Mouse (Mus musculus): ENCODE measurements at regions not wholly inside any gene's neighbourhood (a gene's known extent, or its start where the extent isn't known, plus 50 kb on each side); places are given as distances from the start of the nearest gene placed in this dataset.

DNA sequence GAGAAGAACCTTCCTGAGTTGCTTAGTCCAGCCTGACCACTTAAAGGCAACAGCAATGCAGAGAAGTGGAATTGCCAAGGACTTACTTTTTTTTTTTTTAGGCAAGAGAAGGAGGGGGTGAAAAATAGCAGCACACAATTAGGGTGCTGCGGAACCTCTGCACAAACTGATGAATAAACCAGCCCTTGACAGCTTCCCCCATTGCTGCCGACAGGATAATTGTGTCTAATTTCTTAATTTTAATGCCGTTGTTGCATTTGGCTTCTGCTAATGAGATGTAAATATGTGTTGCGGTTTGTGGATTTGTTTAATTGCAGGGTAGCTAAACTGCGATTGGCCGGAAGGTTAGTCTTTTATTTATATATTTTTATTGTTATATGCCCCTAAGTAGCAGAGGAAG lies 157.5 kb upstream of the B3gat1 start:
- DNase-seq (ENCODE audit: extremely low spot score): no peak

DNA sequence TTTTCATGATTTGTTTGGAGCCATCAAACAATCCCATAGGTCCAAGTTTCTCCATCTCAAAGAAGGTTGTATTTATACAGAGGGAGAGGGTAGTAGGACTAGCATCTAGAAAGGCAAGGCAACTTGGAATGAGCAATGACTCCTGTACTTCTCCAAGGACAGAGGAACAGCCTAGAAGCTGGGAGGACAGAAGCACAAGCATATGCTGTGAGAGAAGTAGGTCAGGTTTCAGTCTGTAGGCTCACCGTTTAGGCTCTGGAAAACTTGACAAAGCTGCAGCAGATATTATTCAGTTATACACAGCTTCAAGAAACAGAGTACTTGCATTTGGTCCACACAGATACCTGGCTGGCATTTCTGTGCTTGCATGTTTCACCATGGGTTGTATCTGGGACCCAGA lies 131.5 kb upstream of the B3gat1 start:
- DNase-seq (ENCODE audit: extremely low spot score): no peak

- no peak for DNase-seq (ENCODE audit: extremely low spot score)
Measured at GRCm38 (mm10) chr9:26604552-26604951, 129.0 kb upstream of the B3gat1 start.

DNA sequence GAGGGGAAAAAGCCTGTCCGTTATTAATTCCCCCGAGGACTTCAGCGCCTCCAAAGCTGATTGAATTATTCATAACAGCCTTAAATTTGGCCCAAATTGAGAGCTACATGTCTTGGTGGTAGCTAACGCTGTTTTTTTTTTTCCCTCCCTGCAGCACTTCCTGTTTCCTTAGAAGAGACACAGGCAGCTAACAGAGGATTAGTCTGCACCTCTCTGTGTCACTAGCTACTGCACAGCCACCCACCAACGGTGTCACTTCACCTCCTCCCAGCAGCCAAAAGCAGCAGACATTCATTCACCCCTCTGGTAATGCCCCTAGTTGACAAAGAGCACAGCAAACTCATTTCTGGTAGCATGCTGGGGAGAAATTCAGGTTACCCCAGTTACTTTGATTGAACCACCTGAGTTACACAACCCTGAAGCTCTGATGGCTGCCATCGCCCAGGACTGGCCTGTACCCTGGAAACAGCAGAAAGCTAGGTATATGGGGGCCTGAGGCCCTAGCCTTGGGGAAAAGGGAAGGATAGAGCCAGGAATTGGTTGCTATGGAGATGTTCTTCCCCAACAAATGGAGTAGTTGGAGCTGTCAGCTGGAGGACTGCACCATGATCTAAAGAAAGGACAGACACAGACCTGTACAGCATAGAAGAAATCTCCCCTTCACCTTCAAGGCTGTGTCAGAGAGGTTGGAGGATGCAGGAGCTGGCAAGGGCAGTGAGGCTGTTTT lies 121.7 kb upstream of the B3gat1 start:
- no peak for DNase-seq (ENCODE audit: extremely low spot score)

DNA sequence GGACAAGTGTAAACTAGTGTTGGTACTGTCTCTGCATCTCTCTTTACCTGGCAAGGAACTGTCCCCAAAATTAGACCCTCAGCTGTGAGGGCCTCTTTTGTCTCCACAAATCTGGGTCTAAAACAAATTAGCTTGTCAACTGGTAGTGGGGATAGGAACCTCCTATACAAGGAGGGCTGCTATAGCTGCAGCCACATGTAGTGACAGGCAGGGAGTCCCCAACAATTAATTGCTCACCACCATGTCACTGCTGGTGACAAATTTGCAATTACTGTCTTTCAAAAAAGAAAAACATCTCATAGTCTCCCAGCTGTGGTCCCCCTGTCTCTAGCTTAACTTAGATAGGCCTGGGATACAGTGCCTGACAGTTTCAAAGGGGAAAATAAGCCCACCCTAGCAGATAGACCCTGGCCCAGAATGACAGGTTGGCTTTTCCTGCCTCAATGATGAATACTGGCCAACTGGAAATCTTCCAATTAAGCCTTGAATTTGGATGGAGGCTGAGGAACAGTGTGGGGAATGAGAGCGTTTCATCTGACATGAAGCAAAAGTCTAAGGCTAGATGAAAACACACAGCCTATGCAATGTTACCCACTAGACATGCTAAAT lies 110.6 kb upstream of the B3gat1 start:
- DNase-seq (ENCODE audit: extremely low spot score): no peak

GRCm38 (mm10) chr9:26625171-26625937 lies 108.2 kb upstream of the B3gat1 start:
- DNase-seq (ENCODE audit: extremely low spot score): no peak

GRCm38 (mm10) chr9:26632891-26633650 lies 100.5 kb upstream of the B3gat1 start:
- DNase-seq (ENCODE audit: extremely low spot score): no peak

DNA sequence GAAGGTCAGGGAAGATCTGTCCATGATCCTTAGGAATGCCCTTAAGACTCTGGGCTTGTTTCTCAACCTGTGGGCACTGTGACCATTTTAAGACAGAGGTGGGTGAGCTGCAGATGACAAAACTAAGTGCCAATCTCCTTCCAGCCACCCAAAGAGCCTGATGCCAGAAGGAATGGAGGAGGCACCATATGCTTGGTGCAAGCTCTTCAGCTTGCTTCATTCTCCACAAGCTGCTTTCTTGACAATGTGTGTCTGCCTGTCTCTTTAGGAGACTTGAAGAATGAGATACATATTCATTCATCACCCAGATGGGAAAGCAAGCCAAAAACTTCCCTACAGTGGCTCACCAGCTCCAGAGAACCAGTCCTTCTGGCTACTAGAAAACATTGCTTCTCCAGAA lies 98.3 kb upstream of the B3gat1 start:
- no peak for DNase-seq (ENCODE audit: extremely low spot score)

DNA sequence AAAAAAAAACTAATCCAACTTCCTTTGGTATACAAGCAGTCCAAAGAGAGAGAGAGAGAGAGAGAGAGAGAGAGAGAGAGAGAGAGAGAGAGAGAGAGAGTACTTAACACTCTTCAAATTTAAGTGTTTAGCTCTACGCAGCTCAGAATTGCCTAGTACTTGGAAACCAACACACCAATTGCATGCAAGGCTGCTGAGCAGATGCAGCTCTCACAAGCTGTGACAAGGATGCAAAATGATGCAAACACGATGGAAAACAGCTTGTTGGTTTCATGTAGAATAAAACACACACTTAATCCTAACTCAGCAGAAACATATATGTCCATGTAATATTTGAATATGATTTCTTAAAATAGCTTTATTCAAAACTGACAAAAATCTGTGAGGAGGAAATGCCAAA lies 94.9 kb upstream of the B3gat1 start:
- DNase-seq (ENCODE audit: extremely low spot score): no peak

DNA sequence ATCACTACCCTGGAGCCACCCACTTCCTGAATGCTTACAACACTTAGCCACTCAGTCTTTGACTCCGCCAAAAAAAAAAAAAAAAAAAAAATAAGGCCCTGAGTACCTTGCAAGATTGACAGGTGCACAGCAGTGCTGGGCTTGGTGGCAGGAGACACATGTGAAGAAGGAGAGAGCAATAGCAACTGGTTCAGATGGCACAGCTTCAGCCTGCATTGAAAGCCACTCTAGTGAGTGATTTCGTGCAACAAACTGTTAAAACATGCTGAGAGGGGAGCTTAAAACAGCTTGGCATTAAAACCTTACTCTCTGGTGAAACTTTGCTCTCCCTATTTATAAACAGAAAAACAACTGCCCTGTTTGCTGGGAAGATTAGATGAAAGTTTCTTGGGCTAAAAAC lies 91.2 kb upstream of the B3gat1 start:
- no peak for DNase-seq (ENCODE audit: extremely low spot score)

DNA sequence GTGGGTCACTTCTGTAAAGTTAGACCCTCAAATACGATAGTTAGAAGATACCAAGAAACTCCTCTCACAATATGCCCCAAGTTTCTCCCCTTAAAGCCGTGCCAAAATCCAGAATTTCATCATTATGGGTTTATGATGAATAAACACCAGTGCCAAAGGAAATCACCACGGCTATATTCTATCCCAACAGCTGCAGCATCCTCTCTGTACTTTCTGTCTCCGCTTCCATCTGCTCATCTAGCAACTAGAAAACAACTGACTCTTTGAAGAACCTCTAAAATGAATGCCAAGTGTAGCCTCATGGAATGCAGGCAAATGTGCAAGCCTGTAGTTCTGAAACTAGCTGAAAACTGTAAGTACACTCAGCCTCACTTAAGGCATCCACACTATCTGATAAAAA lies 90.7 kb upstream of the B3gat1 start:
- no peak for DNase-seq (ENCODE audit: extremely low spot score)

DNA sequence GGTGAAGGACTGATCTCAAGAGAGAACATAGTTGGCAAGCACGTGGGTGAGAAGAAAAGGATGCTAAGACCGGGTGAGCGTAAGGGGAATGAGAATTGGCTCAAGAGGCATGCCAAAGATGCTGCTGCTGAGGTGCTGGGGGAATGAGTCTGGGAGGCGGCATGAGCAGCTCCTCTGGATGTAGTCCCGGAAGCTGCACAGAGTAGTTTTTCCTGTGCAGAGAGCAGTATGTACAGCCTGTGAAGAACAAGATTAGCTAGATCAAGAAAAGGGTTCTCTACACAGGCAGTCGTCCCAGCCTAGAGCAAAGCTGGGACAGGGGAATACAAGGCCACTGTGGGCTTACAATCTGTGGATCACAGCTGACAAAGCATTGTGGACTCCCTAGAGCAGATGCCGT lies 84.0 kb upstream of the B3gat1 start:
- DNase-seq (ENCODE audit: extremely low spot score): no peak

- no peak for DNase-seq (ENCODE audit: extremely low spot score)
Measured at GRCm38 (mm10) chr9:26652920-26653319, 80.6 kb upstream of the B3gat1 start.

GRCm38 (mm10) chr9:26659366-26659765 lies 74.2 kb upstream of the B3gat1 start:
- no peak for DNase-seq (ENCODE audit: extremely low spot score)

- no peak for DNase-seq (ENCODE audit: extremely low spot score)
Measured at GRCm38 (mm10) chr9:26663544-26663943, 70.0 kb upstream of the B3gat1 start.

DNA sequence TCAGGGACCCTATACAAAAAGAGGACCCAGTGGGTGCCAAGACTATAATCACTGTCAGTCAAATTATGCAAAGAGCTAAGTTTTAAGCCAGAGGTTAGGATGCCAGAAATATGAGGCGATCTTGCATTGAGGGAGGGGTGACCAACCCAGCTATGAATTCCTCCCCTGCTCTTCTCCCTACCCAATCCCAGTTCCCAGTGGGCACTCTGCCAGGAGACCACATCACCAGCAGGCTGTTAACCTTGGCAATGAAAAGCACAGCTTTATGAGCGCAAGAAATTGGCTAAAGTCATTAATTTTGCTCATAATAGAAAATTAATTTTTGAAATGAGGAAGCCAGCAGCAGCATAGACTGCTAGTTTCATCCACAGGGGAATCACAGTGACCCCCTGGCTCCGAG lies 65.7 kb upstream of the B3gat1 start:
- DNase-seq (ENCODE audit: extremely low spot score): no peak

DNA sequence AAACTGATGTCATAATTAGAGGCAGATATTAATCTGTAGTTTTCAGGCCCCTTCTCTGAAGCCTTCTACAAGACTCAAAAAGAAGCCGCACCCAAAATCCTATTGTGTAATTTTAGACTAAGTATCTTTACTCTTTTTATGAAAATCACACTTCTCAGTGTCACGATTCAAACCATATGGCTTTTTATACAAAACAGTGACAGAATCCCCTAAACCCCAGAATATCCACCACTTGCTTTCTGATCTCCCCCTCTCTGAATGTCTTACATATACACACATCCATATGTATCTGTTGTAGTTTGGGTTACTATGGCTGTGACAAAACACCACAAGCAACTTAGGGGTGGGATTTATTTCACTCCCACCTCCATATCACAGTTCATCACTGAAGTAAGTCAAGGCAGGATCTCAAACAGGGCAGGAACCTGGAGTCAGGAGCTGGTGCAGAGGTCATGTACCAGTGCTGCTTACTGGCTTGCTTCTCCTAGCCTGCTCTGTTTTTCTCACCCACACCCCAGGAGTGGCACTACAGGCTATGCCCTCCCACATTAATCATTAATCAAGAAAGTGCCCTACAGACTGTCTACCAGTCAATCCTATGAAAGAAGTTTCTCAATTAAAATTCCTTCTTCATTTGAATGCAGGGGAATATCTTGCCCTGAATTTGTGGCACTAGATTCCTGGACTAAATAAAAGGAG lies 59.3 kb upstream of the B3gat1 start:
- no peak for DNase-seq (ENCODE audit: extremely low spot score)

- no peak for DNase-seq (ENCODE audit: extremely low spot score)
Measured at GRCm38 (mm10) chr9:26678288-26678687, 55.2 kb upstream of the B3gat1 start.

DNA sequence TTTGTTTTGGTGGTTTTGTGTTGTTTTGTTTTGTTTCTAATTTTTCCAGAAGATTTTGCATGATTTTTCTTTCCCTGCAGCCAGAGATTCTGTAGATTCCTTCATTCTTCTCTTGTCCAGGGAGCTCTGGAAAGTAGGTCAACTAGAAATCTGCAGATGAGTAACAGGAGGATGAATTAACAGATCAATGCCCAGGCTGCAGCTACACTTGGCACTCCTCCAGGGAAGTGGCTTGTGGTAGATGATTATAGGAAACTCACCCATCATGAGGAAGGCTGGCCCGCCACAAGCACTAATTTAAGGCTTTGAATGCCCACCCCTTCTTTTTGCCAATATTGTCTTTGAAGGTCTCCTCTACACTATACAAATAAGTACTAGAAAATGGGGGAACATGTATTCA lies 52.0 kb upstream of the B3gat1 start:
- no peak for DNase-seq (ENCODE audit: extremely low spot score)
